Mouse (Mus musculus): ENCODE measurements around the gene Vps26c.
"Not testable (repeated sequence)": the region's sequence is repeated elsewhere in the genome, so short reads cannot be mapped to it uniquely, and the experiment has no call there.

Vps26c gene

DNA sequence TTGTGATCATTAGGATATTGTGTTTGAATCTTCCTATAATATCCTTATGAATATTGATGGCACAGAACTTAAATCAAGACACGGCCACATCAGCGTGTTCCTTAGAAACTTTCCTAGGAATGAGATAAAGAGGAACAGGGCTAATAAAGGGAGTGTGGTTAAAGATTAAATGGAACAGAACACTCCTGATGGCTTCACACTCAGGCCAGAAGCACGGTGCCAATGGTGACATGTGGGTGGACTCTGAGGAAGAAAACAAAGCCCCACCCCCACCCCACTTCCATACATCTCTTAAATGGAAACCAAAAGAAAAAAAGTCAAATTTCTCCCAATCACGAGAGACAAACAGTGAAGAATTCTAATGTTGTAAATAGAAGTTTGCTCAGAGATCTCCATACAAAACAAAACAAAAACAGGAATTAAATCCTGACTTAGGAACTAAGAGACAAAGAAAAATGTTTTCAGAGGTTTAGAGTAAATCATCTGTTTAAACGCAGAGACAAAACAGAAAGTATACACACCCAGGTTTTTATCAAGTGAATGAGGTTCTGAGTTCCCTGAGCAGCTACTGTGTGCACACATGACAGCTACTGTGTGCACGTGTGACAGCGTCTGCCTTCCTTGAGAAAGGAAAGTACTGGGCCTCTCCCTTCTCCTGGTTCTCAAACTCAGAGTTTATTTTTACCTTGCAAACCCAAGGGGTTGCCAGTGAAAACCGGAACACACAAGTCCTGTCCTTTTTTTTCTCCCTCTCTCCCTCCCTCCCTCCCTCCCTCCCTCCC lies 19.3 kb upstream of the Vps26c start:
- DNase-seq (ENCODE audit: extremely low read depth, low read depth) = no peak

DNA sequence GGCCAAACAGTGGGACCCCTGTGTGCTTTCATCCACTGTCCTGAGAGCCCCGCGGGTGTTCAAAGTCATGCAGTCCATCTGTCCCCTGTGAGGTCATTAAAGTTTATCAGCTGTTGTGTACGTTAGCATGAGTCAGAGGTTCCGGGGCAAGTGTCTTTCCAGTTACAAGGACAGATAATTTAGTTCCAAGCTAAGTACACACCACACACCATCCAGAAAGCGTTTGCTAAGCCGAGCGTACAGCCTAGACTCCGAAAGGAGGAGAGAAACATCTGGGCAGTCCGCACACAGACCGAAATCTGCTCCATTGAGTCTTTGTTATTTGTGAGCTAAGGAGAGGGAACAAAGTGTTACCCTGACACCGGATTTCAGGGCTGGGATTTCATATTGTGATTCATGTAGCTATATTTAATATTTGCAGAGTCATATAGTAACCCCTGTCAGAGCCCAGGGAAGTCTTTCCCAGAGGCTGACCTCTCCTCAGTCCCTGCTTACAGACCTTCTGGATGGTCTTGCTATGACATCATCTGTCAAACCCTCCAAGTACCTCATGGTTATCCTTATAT lies 18.0 kb upstream of the Vps26c start:
- DNase-seq (ENCODE audit: extremely low read depth, low read depth) = no peak

DNA sequence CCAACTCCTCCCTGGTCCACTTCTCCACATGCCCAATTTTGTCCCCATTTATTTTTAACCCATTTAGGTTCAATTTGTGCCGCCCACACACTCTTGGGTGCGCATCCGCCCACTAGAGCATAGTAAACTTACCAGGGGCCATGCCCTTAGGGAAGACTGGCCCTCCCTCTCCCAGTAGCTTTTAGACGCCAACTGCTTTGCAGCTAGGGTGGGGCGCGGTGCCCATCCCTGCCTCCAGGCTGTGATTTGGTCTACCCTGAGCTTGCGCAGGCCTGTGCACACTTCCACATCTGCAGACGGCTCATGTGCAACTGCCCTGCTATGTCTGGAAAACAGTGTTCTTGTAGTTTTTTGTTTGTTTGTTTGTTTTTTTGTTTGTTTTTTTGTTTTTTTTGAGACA lies 16.3 kb upstream of the Vps26c start:
- DNase-seq (ENCODE audit: extremely low read depth, low read depth) = no peak

DNA sequence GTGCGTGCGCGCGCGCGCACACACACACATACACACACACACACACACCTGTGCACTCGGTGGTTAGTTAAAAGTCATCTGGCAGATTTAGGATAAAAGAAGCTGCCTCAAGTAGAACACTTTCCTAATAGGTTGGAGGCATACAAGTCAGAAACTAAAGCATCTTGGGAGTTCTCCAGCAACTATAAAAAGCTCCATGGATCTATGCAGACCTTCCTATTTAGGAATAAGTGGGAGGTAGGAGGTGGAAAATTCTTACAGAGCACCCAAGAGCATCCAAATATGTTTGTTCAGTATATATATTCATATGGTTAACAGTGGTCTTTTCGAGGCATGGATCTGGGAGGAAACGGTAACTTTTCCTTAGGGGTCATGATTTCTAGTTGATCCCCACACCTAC lies 13.5 kb upstream of the Vps26c start:
- no peak for DNase-seq (ENCODE audit: extremely low read depth, low read depth)

DNA sequence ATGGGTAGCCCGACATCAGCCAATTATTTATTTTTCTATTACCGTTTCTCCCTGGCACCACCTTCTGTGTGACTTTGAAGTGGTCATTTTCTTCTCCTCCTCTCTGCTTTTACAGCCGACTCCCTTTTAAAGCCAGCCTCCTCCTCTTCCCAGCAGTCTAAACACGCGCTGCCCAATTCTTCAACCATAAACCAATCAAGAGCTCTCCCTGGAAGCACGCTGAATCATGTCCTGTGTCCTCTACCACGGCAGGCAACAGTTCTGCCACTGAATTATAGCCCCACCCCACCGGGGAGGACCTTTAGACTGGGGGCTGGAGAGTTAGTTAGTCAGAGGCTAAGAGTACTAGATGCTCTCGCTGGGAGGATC lies 10.5 kb upstream of the Vps26c start:
- no peak for DNase-seq (ENCODE audit: extremely low read depth, low read depth)

DNA sequence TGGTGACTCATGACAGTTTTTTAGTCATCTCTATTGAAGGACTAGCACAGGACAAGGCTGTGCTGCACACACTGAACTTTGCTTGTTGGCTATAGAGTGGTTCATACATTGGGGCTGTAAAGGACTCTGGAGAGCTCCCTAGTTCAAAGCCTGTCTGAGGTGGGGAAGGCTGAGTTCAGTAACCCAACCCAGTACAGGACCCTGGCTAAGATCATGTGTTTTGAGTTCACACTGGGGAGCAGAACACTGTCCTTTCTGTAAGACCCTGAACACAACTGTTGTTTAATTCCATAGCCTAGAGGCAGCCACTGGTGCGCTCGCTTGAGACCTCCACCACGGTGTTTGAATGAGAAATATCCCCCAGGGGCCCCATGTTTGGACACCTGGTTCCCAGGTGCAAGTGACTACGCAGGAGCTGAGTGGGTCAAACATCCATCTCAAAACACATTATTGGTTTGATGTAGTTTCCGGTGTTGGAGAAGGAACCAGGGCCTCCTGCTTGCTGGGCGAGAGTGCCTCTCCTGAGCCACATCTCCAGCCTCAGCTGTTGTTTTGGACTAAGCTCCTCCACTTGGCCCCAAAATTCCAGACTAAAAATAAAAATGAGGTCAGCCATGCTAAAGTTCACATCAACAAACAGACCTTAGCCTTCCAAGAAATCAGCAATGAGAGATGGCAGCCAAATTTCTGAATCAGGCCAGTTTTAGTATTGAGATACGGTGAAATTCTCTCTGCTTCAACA lies 10.0 kb upstream of the Vps26c start:
- DNase-seq (ENCODE audit: extremely low read depth, low read depth) = no peak

DNA sequence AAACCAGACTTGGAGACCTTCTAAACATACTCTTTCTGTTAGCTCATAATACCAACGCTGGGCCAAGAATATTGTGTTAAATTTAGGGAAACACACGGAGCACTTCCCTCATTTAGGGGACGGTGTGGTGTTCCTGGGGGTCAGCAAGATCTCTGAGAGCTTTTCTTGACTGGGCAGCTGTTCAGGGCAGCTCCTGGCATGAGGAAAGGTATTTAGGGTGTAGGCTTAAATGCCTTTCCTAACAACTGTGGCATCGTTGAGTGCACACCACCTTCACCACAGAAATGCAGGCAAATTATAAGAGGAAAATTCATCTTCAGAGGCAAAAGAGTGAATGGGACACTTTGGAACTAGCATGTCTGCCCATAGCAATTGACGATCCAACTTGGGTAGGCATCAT lies 9.1 kb upstream of the Vps26c start:
- DNase-seq (ENCODE audit: extremely low read depth, low read depth) = no peak

DNA sequence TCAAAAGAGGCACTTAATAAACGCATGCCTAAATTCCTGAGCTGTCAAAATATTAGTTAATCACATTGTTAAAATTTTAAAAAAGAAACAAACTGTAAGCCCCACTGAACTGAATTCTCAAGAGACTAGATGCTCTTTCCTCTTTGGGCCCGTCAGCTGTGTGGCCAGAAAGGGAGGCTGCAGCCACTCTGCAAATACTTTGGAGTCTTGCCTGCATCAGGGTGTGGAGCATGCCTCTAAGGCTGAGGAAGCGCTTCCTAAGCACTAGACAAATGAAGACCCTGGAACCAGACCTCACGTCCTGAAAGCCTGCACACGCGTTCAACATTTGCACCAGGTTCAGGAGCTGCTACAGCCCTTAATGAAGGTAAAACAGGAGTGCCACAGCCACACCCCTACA lies 7.0 kb upstream of the Vps26c start:
- DNase-seq (ENCODE audit: extremely low read depth, low read depth) = no peak

DNA sequence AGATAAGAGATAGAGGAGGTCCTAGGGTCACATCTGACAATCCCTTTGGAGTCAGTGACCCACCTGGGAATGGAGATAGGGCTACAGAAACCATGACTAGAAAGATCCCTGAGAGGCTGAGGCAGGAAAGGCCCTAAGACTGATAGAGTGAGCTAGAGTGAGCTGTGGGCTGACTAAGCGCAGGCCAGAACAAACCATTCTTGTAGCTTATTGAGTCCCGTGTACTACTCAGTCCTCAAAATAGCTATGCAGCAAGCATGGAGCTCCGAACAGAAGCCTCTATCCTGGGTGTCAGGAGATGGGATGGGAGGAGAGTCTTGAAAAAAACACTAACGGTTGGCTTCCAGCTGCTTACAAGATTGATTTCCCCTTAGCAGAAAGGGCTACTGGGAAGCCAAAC lies 4.6 kb upstream of the Vps26c start:
- no peak for DNase-seq (ENCODE audit: extremely low read depth, low read depth)

DNA sequence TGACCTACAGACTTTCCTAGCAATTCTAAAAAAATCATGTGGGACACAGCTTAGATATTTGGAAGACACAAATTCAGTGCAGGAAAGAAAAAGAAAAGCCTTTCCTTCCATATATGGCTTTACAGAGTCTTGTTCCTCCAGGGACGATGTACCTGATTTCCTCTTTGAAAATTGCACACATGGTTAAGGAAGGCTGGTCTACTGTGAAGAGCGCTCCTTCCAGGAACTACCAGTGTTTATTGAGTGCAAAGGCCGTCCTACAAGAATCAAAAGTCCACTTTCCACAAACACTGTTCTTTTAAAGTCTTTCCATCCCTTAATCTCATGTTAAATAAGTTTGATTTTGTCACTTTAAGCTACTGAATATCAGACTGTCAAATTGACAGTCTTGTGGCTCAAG lies 916 bp upstream of the Vps26c start:
- DNase-seq (ENCODE audit: extremely low read depth, low read depth) = no peak

DNA sequence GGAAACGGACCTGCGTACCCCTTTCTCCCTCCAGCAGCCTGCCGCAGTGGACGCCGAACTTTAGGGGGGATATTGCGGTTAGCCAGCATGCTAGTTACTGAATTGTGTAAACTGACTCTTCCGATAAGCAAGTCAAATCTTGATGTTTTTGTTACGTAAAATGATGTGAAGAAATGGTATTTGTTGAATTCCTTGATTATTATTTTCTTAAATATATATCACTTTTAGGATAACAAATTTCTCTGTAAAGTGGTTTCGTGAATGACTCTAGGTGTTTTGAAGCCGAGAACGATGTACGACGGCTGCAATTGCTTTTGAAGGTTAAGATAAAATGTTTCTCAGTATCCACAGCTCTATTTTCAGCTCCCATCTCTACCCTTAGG lies 513 bp upstream of the Vps26c start:
- DNase-seq (ENCODE audit: extremely low read depth, low read depth) = no peak

DNA sequence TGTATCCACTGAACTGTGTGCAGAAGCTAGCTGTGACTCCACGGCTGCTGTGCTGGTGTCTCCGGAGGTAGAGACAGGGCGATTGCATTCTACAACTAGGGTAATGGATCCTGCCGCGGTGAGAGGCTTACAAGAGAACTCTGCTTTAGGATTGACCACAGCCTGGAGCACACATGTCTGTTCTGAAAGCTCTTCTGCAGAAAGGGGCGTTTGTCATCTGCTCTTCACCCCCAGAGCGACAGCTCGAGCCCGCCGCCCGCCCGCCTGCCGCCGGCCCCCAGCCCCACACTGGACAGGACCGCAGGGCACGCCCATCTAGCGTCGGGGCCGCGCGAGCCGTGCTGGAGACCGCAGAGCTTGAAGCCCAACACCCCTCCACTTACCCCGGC lies 681 bp downstream of the Vps26c start:
- DNase-seq (ENCODE audit: extremely low read depth, low read depth) = peak; percentile 23

DNA sequence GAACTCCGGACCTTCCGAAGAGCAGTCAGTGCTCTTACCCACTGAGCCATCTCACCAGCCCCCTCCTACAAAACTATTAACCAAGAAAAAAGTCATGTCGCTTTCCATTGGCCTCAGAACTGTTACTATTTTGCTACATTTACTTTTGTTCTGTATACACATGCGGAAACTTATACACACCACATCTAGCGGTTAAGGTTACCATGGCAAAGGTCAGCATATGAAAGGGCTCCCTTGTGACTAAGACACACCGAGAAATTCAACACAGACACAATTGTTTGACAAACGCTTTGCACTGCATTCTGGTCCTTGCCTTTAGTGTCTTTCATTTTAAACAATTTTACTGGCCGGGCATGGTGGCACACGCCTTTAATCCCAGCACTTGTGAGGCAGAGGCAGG lies 1.9 kb downstream of the Vps26c start:
- no peak for DNase-seq (ENCODE audit: extremely low read depth, low read depth)

DNA sequence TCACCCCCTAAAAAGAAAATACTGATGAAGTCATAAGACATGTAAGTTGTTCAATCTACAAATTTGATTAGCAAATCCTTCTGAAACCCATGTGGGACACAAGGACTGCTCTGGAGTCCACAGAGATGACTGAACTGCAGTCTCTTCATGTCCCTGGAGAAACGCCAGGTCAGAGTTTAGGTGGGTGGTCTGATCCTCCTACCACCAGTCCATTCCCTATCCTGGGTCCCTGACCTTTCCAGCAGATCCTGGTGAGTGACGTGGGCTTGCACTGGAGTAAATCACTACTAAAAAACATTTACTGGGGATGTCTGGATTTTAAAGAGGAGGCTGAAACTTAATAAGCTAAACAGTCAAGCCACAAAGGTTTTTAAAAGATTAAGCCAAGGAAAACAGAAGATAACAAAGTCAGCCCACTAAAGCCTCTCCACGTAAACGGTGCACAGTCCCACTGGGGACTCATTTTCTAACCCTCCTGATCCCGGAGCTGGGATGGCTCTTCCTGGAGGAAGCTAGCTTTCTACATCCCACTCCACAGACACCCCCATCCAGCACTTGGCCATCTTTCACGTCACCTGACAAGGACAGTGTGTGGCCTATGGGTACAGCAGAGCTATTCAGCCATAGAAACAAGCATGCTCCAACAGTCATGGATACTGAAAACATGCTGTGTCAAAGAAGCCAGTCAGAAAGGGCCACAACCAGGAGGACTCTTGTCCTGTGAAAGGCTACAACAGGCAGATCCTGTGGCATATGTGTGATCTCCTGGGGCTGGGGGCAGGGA lies 2.8 kb downstream of the Vps26c start:
- DNase-seq (ENCODE audit: extremely low read depth, low read depth) = no peak

DNA sequence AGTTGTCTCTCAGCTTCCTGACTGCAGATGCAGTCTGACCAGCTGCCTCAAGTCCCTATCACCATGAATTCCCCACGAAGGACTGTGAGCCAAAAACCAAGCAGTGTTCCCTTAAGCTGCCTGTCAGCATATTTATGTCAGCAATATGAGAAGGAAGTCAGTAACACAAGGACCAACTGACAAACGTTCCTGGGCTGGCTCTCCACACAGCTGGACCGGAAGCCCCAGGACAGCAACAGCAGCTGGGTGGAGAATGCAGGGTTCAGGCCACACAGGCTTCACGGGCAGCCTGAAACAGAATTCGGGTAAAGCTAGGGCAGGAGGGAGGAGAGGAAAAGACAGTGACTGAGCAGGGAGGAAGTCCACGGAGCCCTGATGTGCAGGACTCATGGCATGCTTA lies 7.6 kb downstream of the Vps26c start:
- DNase-seq (ENCODE audit: extremely low read depth, low read depth) = no peak

DNA sequence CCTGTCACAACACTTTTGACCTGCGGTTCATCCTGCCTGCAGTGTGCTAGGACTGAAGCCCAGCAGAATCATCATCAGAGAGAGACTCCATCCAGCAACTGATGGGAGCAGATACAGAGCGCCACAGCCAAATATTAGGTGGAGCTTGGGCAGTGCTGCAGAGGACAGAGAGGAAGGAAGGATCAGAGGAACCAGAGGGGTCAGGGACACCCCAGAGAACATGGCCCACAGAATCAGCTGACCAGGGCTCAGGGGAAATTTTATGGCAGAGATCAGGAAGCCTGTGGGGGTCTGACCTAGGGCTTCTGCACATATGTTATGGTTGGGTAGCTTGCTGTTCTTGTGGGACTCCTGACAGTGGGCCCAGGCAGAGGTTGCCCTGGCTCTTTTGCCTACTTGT lies 9.0 kb downstream of the Vps26c start:
- no peak for DNase-seq (ENCODE audit: extremely low read depth, low read depth)

DNA sequence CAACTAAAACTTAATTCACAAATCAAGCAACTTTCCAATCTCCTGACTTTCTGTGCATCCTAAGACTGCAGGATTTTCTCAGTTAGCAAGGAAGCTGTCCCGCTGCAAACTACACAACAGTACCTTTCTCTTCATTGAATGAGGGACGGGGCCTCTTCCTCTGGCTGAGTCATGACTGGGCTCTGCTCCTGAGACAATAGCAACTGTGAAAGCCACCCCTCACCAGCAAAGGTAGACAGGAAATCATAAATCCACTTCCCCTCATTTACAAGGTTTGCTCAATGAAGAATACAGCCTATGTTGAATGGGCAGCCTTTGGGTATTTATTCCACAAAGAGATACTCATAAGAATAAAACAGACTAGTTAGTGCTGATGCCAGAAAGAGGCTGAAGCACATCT lies 16.6 kb downstream of the Vps26c start:
- DNase-seq (ENCODE audit: extremely low read depth, low read depth) = no peak

DNA sequence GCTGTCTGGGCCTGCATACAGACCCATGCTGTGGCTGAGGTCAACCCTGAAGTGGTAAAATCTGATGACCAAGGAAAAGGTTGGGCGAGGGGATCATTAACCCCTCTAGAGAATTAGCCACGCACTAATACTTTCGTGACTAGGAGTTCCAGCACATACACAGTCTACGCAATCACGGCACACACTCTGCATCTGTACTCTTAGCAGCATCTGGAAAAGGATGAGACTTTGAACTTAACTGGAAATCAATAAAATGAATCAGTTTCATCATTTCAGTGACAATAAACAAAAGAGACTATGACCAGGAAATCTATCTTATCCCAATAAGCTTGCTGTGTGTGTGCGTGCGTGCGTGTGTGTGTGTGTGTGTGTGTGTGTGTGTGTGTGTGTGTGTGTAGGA lies 17.9 kb downstream of the Vps26c start:
- no peak for DNase-seq (ENCODE audit: extremely low read depth, low read depth)

DNA sequence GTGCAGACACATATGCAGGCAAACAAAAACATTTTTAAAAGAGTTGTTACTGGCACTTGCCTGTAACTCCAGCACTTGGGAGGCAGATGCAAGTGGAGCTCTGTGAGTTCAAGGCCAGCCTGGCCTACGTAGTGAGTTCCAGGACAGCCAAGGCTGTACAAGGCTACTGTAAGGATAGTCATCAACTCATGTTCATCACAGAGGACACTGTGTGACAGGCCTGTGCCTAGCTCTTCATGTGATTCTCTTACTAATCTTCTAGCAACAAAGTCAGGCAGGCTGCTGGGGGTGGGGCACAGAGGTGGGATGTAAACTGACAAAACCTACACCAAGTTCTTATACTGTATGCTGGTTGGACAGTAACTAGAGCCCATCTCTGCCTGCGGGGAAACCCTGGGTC lies 19.6 kb downstream of the Vps26c start:
- DNase-seq (ENCODE audit: extremely low read depth, low read depth) = no peak

DNA sequence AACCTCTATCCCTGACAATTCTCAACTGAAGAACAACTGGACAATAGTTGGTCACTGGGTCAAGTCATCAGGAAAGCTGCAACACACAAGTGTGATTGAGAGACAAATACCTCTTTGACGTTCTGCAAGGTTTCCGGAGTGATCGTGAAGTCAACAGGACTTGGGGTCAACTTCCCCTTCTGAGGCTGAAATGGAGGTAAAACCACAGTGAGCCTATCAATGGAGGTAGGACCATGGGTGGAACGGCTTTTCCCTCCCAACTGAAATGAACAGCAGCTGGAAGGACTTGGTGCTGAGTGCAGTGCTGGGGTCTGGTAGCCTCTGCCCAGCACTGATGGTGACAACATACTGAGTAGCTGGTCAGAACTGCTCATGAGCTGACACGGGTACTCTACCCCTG lies 22.4 kb downstream of the Vps26c start:
- no peak for DNase-seq (ENCODE audit: extremely low read depth, low read depth)

DNA sequence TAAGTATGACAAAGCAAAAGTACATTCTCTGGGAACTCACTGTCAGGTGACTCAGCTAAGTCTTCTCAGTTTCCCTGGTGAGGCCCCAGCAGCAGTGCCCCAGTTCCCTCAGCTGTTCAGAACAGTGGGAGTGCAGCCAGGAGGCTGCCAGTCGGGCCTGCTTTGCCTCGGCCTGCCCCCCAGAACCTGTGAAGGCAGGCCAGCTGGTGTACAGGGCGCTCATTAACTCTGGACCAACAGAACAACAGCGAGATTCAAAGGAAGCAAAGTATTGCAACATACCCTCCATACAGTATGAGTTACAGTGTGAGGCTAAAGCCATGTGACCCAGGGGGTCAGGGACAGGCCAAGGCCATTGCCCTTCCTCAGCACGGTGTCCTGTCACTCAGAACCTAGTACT lies 28.7 kb downstream of the Vps26c start:
- no peak for DNase-seq (ENCODE audit: extremely low read depth, low read depth)

DNA sequence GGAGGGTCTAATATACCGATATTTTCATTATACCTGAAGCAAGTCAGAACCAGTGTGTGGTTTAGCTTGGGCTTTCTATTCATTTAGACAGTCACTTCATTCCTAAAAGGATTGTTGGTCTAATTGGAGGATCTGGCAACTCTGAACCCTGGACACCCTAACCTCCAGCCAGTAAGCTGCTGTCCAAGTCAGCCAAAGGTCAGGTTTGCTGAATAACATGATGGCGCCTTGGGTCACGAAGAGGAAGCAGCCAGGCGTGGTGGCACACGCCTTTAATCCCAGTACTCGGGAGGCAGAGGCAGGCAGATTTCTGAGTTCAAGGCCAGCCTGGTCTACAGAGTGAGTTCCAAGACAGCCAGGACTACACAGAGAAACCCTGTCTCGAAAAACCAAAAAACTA lies 29.5 kb downstream of the Vps26c start:
- not testable (repeated sequence) for DNase-seq (ENCODE audit: extremely low read depth, low read depth)
